Mouse (Mus musculus) liver, embryonic 11.5 days (tissue): ENCODE data around the gene Rere. TPM values are rescaled to one million over a fixed set of nuclear protein-coding genes. Genes with fewer than 3 reads are reported as not detected.

Experiments
- ATAC-seq: fragments of 200-750 bp; cut with Nextera tagmentation; replicated peaks from 2 replicates; pipeline ENCODE4 v1.8.0; 2017; ENCODE audit warnings: moderate number of reproducible peaks, mild to moderate bottlenecking, moderate TSS enrichment, moderate library complexity; ENCODE audit not compliant: low FRiP score
- DNase-seq: peaks from one replicate; pipeline ENCODE4 v3.0.0-alpha.2; 2017; ENCODE audit warnings: low spot score
- H3K27ac ChIP-seq: fragments of 300-500 bp; sonication (generic); 2 replicates; pipeline ENCODE4 v1.5.1; 2014; ENCODE audit warnings: mild to moderate bottlenecking, low read depth, low read length, control low read depth
- H3K27me3 ChIP-seq: fragments of 300-500 bp; sonication (generic); replicated peaks from 2 replicates; pipeline ENCODE4 v1.6.1; 2014; ENCODE audit warnings: low read length, mixed read lengths; ENCODE audit not compliant: control insufficient read depth, insufficient read depth
- H3K36me3 ChIP-seq: fragments of 300-500 bp; sonication (generic); 2 replicates; pipeline ENCODE4 v1.6.1; 2014; ENCODE audit warnings: mild to moderate bottlenecking, low read length, moderate library complexity, mixed read lengths; ENCODE audit not compliant: control insufficient read depth, insufficient read depth
- H3K4me1 ChIP-seq: fragments of 300-500 bp; sonication (generic); replicated peaks from 2 replicates; pipeline ENCODE4 v1.6.1; 2014; ENCODE audit warnings: low read length, mixed read lengths; ENCODE audit not compliant: control insufficient read depth, insufficient read depth
- H3K4me2 ChIP-seq: fragments of 300-500 bp; sonication (generic); 2 replicates; pipeline ENCODE4 v1.6.1; 2014; ENCODE audit warnings: mild to moderate bottlenecking, control low read depth, moderate library complexity
- H3K4me3 ChIP-seq: fragments of 300-500 bp; sonication (generic); 2 replicates; pipeline ENCODE4 v1.5.1; 2014; ENCODE audit warnings: low read depth, low read length, control low read depth
- H3K9ac ChIP-seq: fragments of 300-500 bp; sonication (generic); 2 replicates; pipeline ENCODE4 v1.6.1; 2014; ENCODE audit warnings: low read depth, low read length, control low read depth
- H3K9me3 ChIP-seq: fragments of 300-500 bp; sonication (generic); 2 replicates; pipeline ENCODE4 v1.6.1; 2016; ENCODE audit warnings: low read length, inconsistent platforms, mixed read lengths; ENCODE audit not compliant: control insufficient read depth
- WGBS: fragments of 180-500 bp; shearing (Covaris S2); extraction: QIAGEN DNeasy Blood & Tissue Kit; methylation state at CpG from one replicate; pipeline ENCODE4 v1.1.7; 2014; 5-methylcytosine and 5-hydroxymethylcytosine counted together
- polyA plus RNA-seq: library from polyadenylated mRNA; unstranded; fragments of >200 nt; fragmentation: Nextera tagmentation; extraction: Ambion mirVana; gene quantifications from 2 replicates; pipeline ENCODE4 v1.2.1, GENCODE M21; 2014

The Rere gene
- polyA plus RNA-seq, 1 experiment from 2014 or later = 23.3 TPM

DNA sequence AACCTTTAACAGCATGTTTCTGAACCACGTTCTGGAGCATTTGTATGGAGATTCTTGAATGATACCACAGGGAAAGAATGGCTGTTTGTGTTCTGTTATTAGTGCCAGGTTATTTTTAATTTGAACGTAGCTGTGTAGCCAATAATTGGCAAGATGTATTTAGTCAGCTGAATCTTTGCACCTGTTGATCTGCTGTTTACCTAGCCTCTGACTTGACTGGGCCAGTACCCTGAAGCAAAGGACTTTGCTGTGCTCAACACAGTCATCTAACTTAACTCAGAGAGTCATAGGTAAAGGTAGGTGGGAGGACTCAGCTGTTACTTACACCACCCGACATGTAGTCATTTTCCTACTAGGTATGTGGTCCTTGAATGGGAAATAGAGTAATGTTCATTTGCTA lies 278.1 kb downstream of the Rere start:
- H3K4me3 ChIP-seq = no peak overlapping the region
- H3K27me3 ChIP-seq = no peaks in the 10 kb centered on the region
- no peak for DNase-seq
- no peak for ATAC-seq
- no peak overlapping the region for H3K9ac ChIP-seq
- H3K4me2 ChIP-seq = no peak overlapping the region
- H3K4me1 ChIP-seq = peaks cover 35% of the 10 kb centered on the region
- WGBS = 91% methylated on average over 3 of the region's 3 CpGs
- no peaks in the 10 kb centered on the region for H3K9me3 ChIP-seq
- no peaks in the 10 kb centered on the region for H3K36me3 ChIP-seq
- no peak overlapping the region for H3K27ac ChIP-seq

- no peak for ATAC-seq
- H3K4me1 ChIP-seq = peaks cover 22% of the 10 kb centered on the region
These were observed 281.8 kb downstream of the Rere start for GRCm38 (mm10) chr4:150563281-150563680.

DNA sequence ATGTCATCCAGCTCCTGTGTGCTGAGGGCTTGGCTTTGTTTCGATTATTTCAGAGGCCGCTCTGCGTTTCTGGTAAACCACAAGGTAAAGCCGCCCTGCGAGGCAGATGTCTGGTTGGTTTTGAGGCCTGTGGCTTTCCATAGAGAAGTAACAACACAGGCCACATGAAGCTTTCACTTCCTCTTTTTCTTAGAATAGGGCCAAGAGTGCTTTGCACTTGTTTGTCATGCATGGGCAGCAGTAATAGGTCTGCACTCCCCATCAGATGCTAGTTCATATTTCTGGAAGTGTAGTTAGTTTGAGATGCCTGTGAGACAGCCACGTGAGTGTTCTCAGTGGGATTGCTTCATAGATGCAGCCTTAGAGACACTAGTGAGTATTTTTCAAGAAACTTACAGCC lies 284.7 kb downstream of the Rere start:
- no peaks in the 10 kb centered on the region for H3K9me3 ChIP-seq
- no peaks in the 10 kb centered on the region for H3K27me3 ChIP-seq
- no peak overlapping the region for H3K4me3 ChIP-seq
- no peak overlapping the region for H3K27ac ChIP-seq
- no peaks in the 10 kb centered on the region for H3K36me3 ChIP-seq
- DNase-seq (no peak), ATAC-seq (no peak)
- 48% methylated on average over 6 of the region's 6 CpGs for WGBS
- 0 out of 2 replicates have a peak overlapping the region, but pooled peaks have one; percentile 6 for H3K4me2 ChIP-seq
- H3K9ac ChIP-seq = no peak overlapping the region
- peaks cover 31% of the 10 kb centered on the region for H3K4me1 ChIP-seq

More at GRCm38 (mm10) chr4:150563281-150563680, 281.8 kb downstream of the Rere start:
- H3K9me3 ChIP-seq = no peaks in the 10 kb centered on the region
- H3K9ac ChIP-seq = no peak overlapping the region
- H3K4me2 ChIP-seq = no peak overlapping the region
- H3K36me3 ChIP-seq = no peaks in the 10 kb centered on the region
- H3K27me3 ChIP-seq = no peaks in the 10 kb centered on the region
- DNase-seq = no peak
- no peak overlapping the region for H3K4me3 ChIP-seq
- H3K27ac ChIP-seq = no peak overlapping the region
- 66% methylated on average over 5 of the region's 5 CpGs for WGBS

- peak overlapping the region; percentile 90 for H3K4me3 ChIP-seq
- H3K27me3 ChIP-seq = no peaks in the 10 kb centered on the region
- peaks cover 36% of the 10 kb centered on the region for H3K4me1 ChIP-seq
- 37% methylated on average over 9 of the region's 9 CpGs for WGBS
- H3K9ac ChIP-seq = peak overlapping the region; percentile 94
- no peaks in the 10 kb centered on the region for H3K9me3 ChIP-seq
- no peaks in the 10 kb centered on the region; the same call in 1 of the 2 replicates for H3K36me3 ChIP-seq
- H3K27ac ChIP-seq = peak overlapping the region; percentile 91
- DNase-seq (no peak), ATAC-seq (0 out of 2 replicates have a peak, but pooled peaks have one; percentile 11)
- H3K4me2 ChIP-seq = peak overlapping the region; percentile 82
These were observed 287.1 kb downstream of the Rere start for GRCm38 (mm10) chr4:150568318-150569134.

- H3K27ac ChIP-seq = peak overlapping the region; percentile 91
- DNase-seq = peak; percentile 85
- peak overlapping the region; percentile 94 for H3K9ac ChIP-seq
- H3K36me3 ChIP-seq = no peaks in the 10 kb centered on the region; the same call in 1 of the 2 replicates
- no peaks in the 10 kb centered on the region for H3K27me3 ChIP-seq
- peak overlapping the region; percentile 82 for H3K4me2 ChIP-seq
- peak overlapping the region; percentile 90 for H3K4me3 ChIP-seq
- ATAC-seq = peak; percentile 80
- under 1% methylated on average over 61 of the region's 73 CpGs for WGBS
- peaks cover 33% of the 10 kb centered on the region for H3K4me1 ChIP-seq
- H3K9me3 ChIP-seq = no peaks in the 10 kb centered on the region
These were observed 287.8 kb downstream of the Rere start for GRCm38 (mm10) chr4:150569135-150569833.

DNA sequence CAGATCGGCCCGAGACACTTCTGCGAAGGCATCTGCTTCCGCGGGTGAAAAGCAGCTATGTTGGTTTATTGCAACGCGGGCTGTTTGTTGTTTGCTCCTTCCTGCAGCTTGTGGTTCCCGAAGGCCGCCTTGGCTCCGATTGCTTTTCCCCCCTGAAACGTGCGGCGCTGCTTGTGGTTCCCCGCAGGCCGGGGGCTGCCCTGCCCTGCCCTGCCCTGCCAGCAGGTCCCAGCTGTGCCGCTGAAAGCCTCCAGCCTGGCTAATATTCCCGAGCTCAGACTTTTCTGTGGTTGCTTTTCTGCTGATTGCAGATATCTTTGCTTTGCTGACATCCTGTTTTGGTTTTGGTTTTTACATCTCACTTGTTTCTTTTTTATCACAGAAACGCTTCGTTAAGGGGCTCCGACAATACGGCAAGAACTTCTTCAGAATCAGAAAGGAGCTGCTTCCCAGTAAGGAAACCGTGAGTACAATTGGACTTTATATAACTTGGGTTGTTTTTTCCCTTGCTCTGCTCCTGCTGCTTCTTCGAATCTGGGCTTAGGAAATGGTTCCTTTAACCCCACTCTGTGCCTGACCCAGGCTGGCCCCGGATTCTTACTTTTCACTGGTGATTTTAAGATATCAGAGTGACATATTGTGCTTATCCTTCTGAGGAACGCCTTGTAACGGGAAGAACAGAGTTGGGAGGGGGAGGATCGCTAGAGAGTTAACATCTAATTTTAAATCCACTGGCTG lies 288.6 kb downstream of the Rere start:
- Histone ChIP-seq H3K9ac (peak overlapping the region; percentile 94), H3K4me3 (peak overlapping the region; percentile 90), H3K27me3 (no peaks in the 10 kb centered on the region), H3K9me3 (no peaks in the 10 kb centered on the region), H3K27ac (peak overlapping the region; percentile 91), H3K4me2 (peak overlapping the region; percentile 82), H3K36me3 (no peaks in the 10 kb centered on the region; the same call in 1 of the 2 replicates), H3K4me1 (peaks cover 36% of the 10 kb centered on the region)
- ATAC-seq (peak; percentile 40; the same call in 1 of the 2 replicates), DNase-seq (peak; percentile 76)
- WGBS = 1% methylated on average over 27 of the region's 27 CpGs

DNA sequence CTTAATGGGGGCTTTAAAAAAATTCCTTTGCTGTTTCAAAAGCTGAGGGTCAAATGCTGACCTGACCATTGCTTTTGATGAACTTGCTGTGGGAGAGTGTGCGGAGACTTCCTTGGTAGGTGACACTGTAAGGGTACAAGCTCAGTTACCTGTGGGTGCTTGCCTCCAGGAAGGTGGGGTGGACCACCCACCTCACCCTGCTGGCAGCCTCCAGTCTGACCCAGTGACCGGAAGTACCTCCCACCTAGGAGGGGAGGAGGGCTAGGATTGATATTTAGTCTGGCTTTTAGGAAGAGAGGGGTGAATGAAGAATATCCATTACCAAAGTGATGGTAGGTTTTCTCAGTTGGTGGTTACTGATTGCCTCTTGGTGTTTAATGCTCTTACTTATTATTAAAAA lies 289.3 kb downstream of the Rere start:
- peaks cover 43% of the 10 kb centered on the region for H3K4me1 ChIP-seq
- H3K27ac ChIP-seq = no peak overlapping the region
- ATAC-seq = no peak
- no peaks in the 10 kb centered on the region for H3K9me3 ChIP-seq
- no peaks in the 10 kb centered on the region for H3K27me3 ChIP-seq
- peak overlapping the region; percentile 82 for H3K4me2 ChIP-seq
- no peak overlapping the region for H3K9ac ChIP-seq
- WGBS = 39% methylated on average over 2 of the region's 2 CpGs
- no peaks in the 10 kb centered on the region; the same call in 1 of the 2 replicates for H3K36me3 ChIP-seq
- DNase-seq = no peak
- H3K4me3 ChIP-seq = peak overlapping the region; percentile 90

DNA sequence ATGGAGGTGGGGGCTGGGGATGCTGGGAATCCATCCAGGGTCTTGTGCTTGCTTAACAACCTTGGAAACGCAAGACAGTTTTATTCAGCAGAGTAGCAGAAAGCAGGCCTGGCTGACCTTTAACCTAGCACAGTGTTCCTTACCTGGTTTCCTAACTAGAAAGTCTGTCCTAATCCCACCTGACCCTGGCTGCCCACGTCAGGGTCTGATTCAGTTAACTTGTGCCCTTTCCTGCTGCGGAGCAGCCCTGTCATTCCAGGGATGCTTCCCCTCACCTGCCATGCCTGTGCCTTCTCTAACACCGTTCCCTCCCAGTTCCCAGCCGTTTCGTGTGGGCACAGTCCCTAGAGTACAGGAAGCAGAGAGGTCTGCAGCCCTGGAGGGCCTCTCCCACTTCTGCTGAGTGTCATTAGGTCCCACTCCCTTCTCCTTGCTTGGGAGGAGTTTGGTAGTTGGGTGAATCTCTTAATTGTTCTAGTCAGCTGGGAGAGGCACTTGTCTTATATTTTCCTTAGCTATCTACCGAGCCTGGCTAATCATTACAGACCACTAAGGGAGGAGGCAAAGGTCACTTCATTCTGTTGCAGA lies 290.8 kb downstream of the Rere start:
- Histone ChIP-seq H3K27me3 (no peaks in the 10 kb centered on the region), H3K36me3 (no peaks in the 10 kb centered on the region; the same call in 1 of the 2 replicates), H3K9me3 (no peaks in the 10 kb centered on the region), H3K9ac (no peak overlapping the region), H3K27ac (no peak overlapping the region), H3K4me1 (peaks cover 43% of the 10 kb centered on the region), H3K4me3 (no peak overlapping the region; the same call in 1 of the 2 replicates), H3K4me2 (peak overlapping the region; percentile 38)
- DNase-seq (no peak), ATAC-seq (no peak)
- WGBS = 51% methylated on average over 7 of the region's 7 CpGs
